Mouse (Mus musculus): ENCODE data around the gene Grid2.

Grid2 gene

GRCm38 (mm10) chr6:64596835-64597234 is 1341.2 kb downstream of the Grid2 start:
- intact Hi-C loops (cut with DNase I) = no loop called here

GRCm38 (mm10) chr6:64598144-64598561 is 1342.5 kb downstream of the Grid2 start:
- intact Hi-C loops (cut with DNase I) = no loop called here

DNA sequence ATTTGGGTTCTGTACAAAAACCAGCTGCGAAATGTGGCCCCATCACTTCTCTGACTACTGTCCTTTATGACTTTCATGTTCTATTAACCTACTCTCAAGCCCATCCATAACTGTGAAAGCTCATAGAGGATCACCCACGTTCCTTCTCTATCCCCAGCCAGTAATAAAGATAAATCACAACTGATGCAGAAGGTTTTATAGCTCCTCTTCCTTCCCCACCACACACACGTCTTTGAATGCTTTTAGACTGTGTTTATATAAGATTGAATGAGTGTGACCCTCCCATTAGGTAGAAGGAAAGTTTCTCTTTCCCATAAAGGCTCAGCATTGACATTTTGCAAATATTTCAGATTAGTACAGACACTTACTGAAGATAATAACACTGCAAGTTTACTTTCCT is 1350.1 kb downstream of the Grid2 start:
- intact Hi-C loops (cut with DNase I) = no loop called here

GRCm38 (mm10) chr6:64607041-64607440 is 1351.4 kb downstream of the Grid2 start:
- intact Hi-C loops (cut with DNase I) = no loop called here

- intact Hi-C loops (cut with DNase I) = no loop called here
These were observed 1352.3 kb downstream of the Grid2 start for GRCm38 (mm10) chr6:64607942-64608341.

DNA sequence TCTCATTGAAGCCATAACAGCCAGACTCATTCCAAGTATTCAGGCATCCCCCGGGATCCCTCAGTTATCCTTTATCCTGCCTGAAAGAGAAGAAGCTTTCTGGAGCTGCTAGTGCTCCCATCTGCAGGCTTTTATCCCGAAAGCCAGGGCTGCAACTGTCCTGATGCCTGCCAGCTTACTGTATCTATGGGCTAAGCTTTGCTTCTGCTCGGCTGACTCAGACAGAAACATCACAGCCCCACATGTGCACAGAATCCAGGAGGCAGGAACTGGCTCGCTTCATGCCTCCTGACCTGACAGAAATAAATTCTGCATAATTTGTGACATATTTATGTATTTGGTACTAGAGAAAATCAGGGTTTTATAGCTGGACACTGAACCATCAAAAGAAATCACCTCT is 1361.2 kb downstream of the Grid2 start:
- intact Hi-C loops (cut with DNase I) = no loop called here

- intact Hi-C loops (cut with DNase I) = no loop called here
These were observed 1361.9 kb downstream of the Grid2 start for GRCm38 (mm10) chr6:64617417-64618135.

- intact Hi-C loops (cut with DNase I) = no loop called here
These were observed 1367.7 kb downstream of the Grid2 start for GRCm38 (mm10) chr6:64623404-64623803.

DNA sequence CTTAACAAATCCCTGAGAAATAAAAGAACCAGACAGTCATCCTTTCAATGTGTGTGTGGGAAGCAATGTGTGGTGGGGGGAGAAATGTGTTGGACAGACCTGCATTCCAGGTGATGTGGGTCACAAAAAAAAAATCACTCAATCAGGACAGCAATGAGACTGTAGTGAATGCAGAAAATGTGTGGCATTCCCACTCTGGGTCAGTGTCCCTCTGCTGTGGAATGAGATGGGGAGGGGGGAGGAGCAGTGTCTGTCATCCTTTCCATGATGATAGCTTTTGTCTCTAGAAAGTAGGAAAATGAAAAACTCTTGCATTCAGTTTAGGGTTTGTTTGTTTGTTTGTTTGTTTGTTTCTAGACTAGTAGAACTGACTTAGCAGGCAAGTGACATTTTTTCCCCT is 1392.0 kb downstream of the Grid2 start:
- intact Hi-C loops (cut with DNase I) = no loop called here

DNA sequence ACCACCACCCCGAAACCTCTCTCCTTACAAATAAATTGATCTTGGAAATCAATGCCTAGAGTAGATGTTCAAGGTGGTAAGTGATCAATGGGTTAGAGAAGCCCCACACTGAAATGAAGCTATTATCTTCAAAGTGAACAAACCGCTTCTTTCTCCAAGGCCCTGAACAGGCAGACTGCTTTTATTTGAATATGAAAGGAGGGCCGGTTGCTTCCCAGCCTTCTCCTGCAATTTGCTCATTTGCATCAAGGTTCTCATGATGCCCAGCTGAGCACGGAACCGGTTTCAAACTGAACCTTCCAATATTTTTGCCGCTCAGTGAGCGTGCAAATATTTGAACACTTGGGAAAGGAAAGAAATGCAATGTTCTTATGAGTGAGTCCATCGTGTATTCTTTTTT is 1392.5 kb downstream of the Grid2 start:
- intact Hi-C loops (cut with DNase I) = no loop called here

DNA sequence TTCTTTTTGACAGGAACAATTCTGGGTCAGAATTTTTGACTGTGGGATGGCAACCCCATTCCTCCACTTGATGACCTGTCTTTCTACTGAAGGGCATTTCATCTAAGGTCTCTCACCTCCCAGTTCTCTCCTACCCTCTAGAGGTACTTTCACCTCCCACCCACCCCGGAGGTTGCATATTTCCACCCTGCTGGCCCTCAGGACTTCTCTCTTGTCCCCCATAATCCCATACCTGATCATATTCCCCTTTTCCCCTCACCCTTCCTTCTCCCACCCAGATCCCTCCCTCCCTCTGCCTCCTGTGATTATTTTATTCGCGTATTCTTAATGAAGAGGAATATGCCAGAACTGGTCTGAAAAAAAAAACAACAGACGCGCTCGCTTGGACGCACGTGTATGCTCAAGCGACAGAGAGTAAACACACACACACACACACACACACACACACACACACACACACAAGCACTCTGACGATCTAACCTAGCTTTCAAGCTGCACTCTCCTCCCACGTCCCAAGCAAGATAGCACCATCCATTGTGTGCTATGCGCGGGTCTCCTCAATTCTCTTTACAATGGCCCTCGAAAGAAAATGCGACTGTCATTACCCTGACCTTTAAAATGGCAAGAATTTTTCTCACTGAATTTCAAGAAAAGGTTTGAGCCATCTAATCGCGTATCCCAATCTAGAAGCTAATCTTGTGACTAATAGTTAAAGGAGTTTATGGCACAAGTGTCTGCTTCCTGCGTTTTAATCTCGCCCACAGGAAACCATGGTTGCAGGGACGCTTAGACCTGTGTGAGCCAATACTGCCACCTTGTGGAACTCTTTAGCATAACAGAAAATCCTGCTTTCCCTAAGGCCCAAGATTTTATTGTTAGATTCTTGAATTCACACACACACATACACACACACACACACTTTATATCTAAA is 1393.9 kb downstream of the Grid2 start:
- intact Hi-C loops (cut with DNase I) = no loop called here

DNA sequence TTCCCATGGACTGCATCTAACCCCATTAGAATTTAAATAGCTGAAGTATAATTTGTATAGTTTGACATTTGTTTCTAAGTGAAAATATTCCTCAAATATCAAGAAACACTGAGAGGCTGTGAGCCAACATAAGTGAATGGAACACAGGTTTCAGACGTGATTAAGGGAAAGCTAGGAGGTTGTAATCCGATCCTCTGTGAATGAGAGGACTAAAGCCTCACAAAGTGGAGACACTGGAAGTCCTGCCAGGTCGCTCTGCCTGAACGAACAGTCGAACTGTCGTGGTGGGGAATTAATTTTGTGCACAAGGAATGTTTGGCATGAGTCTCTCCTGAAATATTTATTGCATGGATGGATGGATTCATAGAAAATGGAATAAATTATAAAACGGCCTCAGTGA is 1395.1 kb downstream of the Grid2 start:
- intact Hi-C loops (cut with DNase I) = no loop called here

DNA sequence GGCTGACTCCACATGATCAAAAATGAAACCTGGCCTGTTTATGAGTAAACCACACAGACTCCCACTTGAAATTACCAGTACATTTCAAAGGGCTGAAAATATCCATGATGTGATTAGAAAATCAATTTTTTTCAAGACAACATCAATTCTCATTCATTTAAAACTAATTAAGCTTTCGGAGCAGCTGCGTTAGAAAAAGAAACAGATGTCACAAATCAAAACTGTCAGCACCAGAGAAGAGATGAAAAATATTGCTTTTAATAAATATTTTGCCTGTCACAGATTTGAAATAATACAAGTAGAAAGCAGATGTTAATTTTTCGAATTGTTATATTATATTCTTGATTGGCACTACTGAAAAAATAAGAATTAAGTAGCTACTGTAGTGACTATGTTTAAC is 1415.3 kb downstream of the Grid2 start:
- intact Hi-C loops (cut with DNase I) = no loop called here

DNA sequence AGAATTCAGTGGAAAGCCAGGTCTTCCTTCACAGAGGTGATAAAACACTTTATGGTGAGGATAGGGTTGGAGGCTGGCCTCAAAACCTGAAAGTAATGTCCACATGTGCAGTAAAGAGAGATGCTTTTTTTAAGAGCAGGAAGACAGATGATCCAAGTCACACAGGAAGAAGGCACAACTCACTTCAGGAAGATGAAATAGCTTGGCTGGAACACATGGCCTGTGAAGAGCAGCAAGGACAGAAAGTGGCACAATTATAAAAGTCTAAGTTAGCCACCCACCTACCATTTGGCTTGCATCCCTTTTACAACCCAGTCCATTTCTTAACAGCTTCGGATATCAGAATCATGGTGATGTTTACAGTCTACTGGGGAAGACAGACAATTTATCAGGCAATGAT is 1423.1 kb downstream of the Grid2 start:
- intact Hi-C loops (cut with DNase I) = no loop called here

DNA sequence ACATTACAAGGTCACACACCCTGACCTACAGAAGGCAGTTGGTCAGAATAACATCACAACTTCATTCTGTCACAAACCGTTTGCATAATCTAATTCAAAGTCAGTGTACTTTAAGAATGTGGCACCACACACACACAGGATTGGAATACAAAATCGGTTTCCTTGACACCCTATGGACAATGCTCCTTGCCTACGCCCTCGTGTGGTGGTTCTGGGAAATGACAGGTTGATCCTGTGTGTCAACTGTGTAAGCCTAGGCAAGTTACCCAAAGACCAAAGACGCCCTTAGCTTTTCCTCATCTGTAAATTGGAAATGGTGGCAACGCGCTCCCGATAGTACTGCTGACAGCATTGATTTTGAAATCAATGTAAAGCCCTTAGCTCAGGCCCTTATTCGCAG is 1428.3 kb downstream of the Grid2 start:
- intact Hi-C loops (cut with DNase I) = no loop called here

GRCm38 (mm10) chr6:64684973-64685372 is 1429.3 kb downstream of the Grid2 start:
- intact Hi-C loops (cut with DNase I) = loop anchor here (5.0 kb wide), 1 partner anchor 307 kb away; no protein-coding TSS in a partner anchor

DNA sequence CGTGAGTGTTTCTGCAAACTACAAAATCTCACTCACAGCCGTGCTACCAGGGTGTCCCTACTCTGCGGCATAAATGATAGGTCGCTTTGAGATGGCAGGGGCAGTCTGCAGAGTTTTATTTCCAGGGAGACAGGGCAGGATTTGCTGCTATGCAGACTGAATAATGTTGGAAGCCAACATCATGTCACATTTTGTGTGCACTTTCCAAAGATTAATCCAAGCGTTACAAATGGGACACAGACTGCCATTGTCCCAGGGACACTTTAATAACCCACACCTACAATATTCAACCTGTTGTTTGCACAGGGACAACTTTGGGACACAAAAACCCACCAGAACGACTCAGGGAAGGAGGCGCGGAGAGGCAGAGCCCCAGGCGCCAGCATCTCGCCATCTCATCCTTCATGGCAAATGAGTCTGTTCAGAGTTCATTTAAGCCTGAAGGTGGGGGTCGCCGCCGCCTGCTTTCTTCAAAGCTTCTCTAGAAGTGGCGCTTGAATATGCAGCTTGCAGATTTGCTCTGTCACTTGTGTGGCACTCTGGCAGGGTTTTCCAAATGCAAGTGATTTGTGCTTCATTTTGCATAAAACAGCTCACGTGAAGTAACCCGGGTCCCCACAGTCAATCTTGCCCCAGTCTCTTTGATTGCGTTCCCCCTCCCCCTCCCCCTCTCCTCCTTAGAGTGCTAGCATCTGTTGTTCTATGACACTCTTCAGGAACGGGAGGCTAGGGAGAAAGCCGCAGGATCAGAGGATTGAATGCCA is 1432.7 kb downstream of the Grid2 start:
- intact Hi-C loops (cut with DNase I) = loop anchor here (5.0 kb wide), 1 partner anchor 304 kb away; no protein-coding TSS in a partner anchor

- intact Hi-C loops (cut with DNase I) = no loop called here
These were observed 1439.0 kb downstream of the Grid2 start for GRCm38 (mm10) chr6:64694688-64695087.

DNA sequence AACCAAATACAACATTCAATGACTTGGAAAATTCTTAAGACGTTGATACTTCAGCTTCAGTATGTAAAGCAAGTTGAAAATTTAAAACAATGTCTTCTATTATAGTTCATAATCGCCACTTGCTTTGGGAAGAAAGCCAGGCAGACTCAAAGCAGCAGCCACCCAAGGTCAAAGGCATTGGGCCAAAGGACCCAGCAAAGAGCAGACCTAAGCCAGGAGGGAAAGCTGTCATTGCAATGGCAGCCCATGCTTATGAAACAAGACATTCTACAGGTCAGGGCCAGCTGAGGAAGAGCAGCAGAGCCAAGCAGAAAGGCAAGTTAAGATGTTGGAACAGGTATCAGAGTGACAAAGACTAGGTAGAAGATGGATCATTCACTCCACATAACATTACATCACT is 1448.0 kb downstream of the Grid2 start:
- intact Hi-C loops (cut with DNase I) = no loop called here

DNA sequence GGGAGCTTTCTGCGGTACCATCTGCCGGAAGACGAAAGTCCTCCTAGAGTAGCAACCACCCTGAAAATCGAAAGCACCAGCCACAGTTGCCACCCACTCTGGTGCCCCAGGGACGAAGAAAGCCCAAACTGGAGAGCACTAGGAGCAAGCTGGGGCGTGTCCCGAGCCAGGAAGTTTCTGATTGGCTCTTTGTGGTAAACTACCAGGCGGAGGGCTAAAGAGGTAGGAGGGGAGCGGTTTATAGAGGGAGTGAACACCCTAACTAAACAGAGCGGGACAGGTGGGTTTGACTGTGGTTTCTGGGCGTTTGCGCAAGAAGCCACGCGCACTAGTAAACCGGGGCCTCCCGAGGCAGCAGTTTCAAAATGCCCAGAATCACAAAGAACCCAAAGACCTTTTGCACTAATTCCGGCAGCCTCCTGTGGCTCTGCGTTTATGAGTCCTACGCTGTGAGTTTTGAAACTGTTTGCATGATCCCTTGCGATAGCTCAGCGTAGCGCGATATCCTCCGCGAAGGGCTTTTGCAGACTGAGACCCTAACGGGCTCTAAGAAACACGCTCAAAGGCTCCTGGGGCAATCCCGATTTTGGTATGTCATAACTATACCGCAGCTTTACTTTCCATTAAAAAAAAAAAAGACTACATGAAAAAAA is 1472.2 kb downstream of the Grid2 start:
- intact Hi-C loops (cut with DNase I) = no loop called here
